Mouse (Mus musculus): ENCODE measurements around the gene Pik3r3. TPM values are rescaled to one million over a fixed set of nuclear protein-coding genes. Genes with fewer than 3 reads are reported as not detected.

The Pik3r3 gene
- polyA plus RNA-seq, 1 experiment = 5.7 TPM

DNA sequence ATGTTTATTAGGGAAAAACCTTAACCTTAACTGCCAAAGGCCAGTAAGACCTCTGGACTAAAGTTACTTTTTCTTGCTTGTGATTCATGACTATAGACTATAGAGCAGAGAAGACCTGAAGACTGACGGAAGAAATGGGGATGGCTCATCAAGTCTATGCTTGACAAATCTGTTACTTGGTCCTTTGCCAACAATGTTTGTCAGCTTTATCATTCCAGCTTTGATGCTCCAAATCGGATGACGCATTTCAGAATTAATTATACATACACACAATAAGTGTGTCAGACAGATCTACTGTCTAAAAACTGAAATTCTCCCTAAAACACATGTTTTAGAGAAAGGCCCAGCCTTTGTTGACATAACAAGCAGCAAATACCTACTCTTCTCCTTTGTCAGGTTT, 107.8 kb downstream of the Pik3r3 start:
- Histone ChIP-seq H3K4me2 (ENCODE audit: low read depth) (no peak overlapping the region), H3K4me3 (no peak overlapping the region), H3K27me3 (ENCODE audit: control insufficient read depth, insufficient read depth, insufficient read length) (no peaks in the 10 kb centered on the region), H3K79me2 (ENCODE audit: control insufficient read depth, insufficient read depth) (no peaks in the 10 kb centered on the region), H3K36me3 (ENCODE audit: control insufficient read depth, insufficient read depth) (peaks cover 43% of the 10 kb centered on the region), H3ac (ENCODE audit: control insufficient read depth, insufficient read length) (no peak overlapping the region)
- TF ChIP-seq POLR2AphosphoS2 (IDR thresholded peaks at IDR 0.05; ENCODE audit: insufficient read length, low read depth) = no peak
- TF ChIP-seq POLR2A (IDR thresholded peaks at IDR 0.05; ENCODE audit: insufficient read length, low read depth) = no peak
- TF ChIP-seq CEBPB (IDR thresholded peaks at IDR 0.05; ENCODE audit: insufficient read depth, poor library complexity, severe bottlenecking) = no peak
- no peak for TF ChIP-seq TCF3 (IDR thresholded peaks at IDR 0.05; ENCODE audit: insufficient read length, low read depth)
- TF ChIP-seq USF1 (IDR thresholded peaks at IDR 0.05; ENCODE audit: low read depth) = no peak
- no peak for TF ChIP-seq MAX (IDR thresholded peaks at IDR 0.05; ENCODE audit: low read depth)
- TF ChIP-seq E2F4 (IDR thresholded peaks at IDR 0.05; ENCODE audit: insufficient read depth) = no peak
- no peak for TF ChIP-seq SRF (IDR thresholded peaks at IDR 0.05; ENCODE audit: control insufficient read depth, insufficient read length, low read depth)
- TF ChIP-seq MYOD1 (IDR thresholded peaks at IDR 0.05; ENCODE audit: control insufficient read depth in 1 of 3, insufficient read length in 2 of 3, low read depth in 2 of 3) = no peak
- TF ChIP-seq MYOG (IDR thresholded peaks at IDR 0.05; ENCODE audit: control insufficient read depth in 1 of 3, insufficient read depth in 1 of 3, insufficient read length in 2 of 3, low read depth in 2 of 3) = no peak

DNA sequence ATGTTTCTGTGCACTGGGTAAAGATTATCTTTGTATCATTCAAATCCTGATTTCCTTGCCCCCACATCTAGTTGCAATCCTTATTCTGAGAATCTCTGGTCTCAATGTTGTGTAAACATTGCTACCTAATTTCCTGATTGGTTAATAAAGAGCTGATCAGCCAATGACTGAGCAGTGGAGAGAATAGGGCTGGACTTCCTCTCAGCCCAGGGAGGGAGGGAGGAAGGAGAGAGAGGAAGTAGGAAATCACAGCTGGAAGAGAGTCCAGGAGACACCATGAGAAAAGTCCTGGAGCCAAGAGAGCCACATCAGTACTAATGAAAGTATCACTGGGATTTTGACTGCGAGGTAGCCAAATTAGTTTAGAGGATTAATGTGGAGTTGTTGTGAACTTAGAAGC, 114.9 kb downstream of the Pik3r3 start:
- H3K36me3 ChIP-seq (ENCODE audit: control insufficient read depth, insufficient read depth) = no peaks in the 10 kb centered on the region
- no peak overlapping the region for H3K4me3 ChIP-seq
- H3ac ChIP-seq (ENCODE audit: control insufficient read depth, insufficient read length) = no peak overlapping the region
- H3K27me3 ChIP-seq (ENCODE audit: control insufficient read depth, insufficient read depth, insufficient read length) = no peaks in the 10 kb centered on the region
- no peaks in the 10 kb centered on the region for H3K79me2 ChIP-seq (ENCODE audit: control insufficient read depth, insufficient read depth)
- H3K4me2 ChIP-seq (ENCODE audit: low read depth) = no peak overlapping the region
- TF ChIP-seq MYOG (IDR thresholded peaks at IDR 0.05; ENCODE audit: control insufficient read depth in 1 of 3, insufficient read depth in 1 of 3, insufficient read length in 2 of 3, low read depth in 2 of 3) (no peak), MAX (IDR thresholded peaks at IDR 0.05; ENCODE audit: low read depth) (no peak), SRF (IDR thresholded peaks at IDR 0.05; ENCODE audit: control insufficient read depth, insufficient read length, low read depth) (no peak)

DNA sequence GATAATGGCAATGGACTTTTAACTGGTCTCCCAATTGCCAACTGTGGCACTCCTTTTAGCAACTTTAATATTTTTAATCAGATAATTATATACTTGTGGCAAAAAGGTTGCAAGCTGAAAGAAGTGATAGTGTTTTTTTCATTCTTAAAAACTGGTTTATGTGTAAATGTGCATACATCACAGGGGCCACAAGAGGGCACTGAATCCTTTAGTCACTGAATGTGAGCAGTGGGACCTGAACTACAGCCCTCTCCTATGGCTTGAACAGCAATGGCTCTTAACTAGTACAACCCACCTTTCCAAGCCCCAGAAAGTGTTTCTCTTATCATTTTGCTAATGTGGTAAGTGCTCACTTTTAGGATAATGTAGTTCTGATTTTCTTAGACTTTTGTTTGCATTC, 120.7 kb downstream of the Pik3r3 start:
- no peak overlapping the region for H3K4me3 ChIP-seq
- no peak overlapping the region for H3ac ChIP-seq (ENCODE audit: control insufficient read depth, insufficient read length)
- H3K27me3 ChIP-seq (ENCODE audit: control insufficient read depth, insufficient read depth, insufficient read length) = no peaks in the 10 kb centered on the region
- H3K79me2 ChIP-seq (ENCODE audit: control insufficient read depth, insufficient read depth) = peaks cover 4% of the 10 kb centered on the region
- H3K4me2 ChIP-seq (ENCODE audit: low read depth) = no peak overlapping the region
- no peak for TF ChIP-seq POLR2AphosphoS2 (IDR thresholded peaks at IDR 0.05; ENCODE audit: insufficient read length, low read depth)
- TF ChIP-seq TCF3 (IDR thresholded peaks at IDR 0.05; ENCODE audit: insufficient read length, low read depth) = no peak
- no peak for TF ChIP-seq REST (IDR thresholded peaks at IDR 0.05; ENCODE audit: insufficient read depth, insufficient read length)
- no peak for TF ChIP-seq SRF (IDR thresholded peaks at IDR 0.05; ENCODE audit: control insufficient read depth, insufficient read length, low read depth)
- no peak for TF ChIP-seq MYOG (IDR thresholded peaks at IDR 0.05; ENCODE audit: control insufficient read depth in 1 of 3, insufficient read depth in 1 of 3, insufficient read length in 2 of 3, low read depth in 2 of 3)
- TF ChIP-seq USF1 (IDR thresholded peaks at IDR 0.05; ENCODE audit: low read depth) = no peak
- H3K36me3 ChIP-seq (ENCODE audit: control insufficient read depth, insufficient read depth) = no peaks in the 10 kb centered on the region

DNA sequence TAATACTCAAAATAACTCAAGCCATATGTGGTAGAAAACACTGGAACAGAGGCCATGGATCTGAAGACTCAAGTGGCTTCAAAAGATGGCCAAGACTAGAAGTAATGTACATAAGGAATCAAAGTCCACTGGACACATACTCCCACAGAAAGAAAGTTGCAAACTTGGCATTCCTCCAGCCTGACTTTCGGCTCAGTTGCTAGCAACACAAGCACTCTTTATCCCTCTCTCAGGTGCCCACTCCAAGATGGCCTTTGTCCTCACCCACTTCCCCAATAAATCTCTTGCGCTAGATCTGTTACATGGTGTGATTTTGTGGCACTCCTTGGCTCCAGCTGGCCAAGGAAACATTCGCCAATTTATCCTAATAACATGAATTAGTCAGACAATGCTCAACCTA, 131.1 kb downstream of the Pik3r3 start:
- H3K4me2 ChIP-seq (ENCODE audit: low read depth) = no peak overlapping the region
- TF ChIP-seq MYOG (IDR thresholded peaks at IDR 0.05; ENCODE audit: control insufficient read depth in 1 of 3, insufficient read depth in 1 of 3, insufficient read length in 2 of 3, low read depth in 2 of 3) (no peak), POLR2A (IDR thresholded peaks at IDR 0.05; ENCODE audit: insufficient read length, low read depth) (no peak), MYOD1 (IDR thresholded peaks at IDR 0.05; ENCODE audit: control insufficient read depth in 1 of 3, insufficient read length in 2 of 3, low read depth in 2 of 3) (no peak), SRF (IDR thresholded peaks at IDR 0.05; ENCODE audit: control insufficient read depth, insufficient read length, low read depth) (no peak), CEBPB (IDR thresholded peaks at IDR 0.05; ENCODE audit: insufficient read depth, poor library complexity, severe bottlenecking) (no peak), USF1 (IDR thresholded peaks at IDR 0.05; ENCODE audit: low read depth) (no peak), REST (IDR thresholded peaks at IDR 0.05; ENCODE audit: insufficient read depth, insufficient read length) (no peak), TCF12 (IDR thresholded peaks at IDR 0.05; ENCODE audit: insufficient read depth, poor library complexity, severe bottlenecking) (no peak), MAX (IDR thresholded peaks at IDR 0.05; ENCODE audit: low read depth) (no peak), POLR2AphosphoS2 (IDR thresholded peaks at IDR 0.05; ENCODE audit: insufficient read length, low read depth) (no peak), TCF3 (IDR thresholded peaks at IDR 0.05; ENCODE audit: insufficient read length, low read depth) (no peak)
- peaks cover 13% of the 10 kb centered on the region for H3K36me3 ChIP-seq (ENCODE audit: control insufficient read depth, insufficient read depth)
- H3K27me3 ChIP-seq (ENCODE audit: control insufficient read depth, insufficient read depth, insufficient read length) = no peaks in the 10 kb centered on the region
- no peaks in the 10 kb centered on the region for H3K79me2 ChIP-seq (ENCODE audit: control insufficient read depth, insufficient read depth)
- no peak overlapping the region for H3ac ChIP-seq (ENCODE audit: control insufficient read depth, insufficient read length)
- H3K4me3 ChIP-seq = no peak overlapping the region

Other genes with a start within 250 kb of the Pik3r3 start
- gene Faah, start 203.7 kb upstream of the Pik3r3 start, polyA plus RNA-seq (2012; fragmentation: generic; extraction: Trizol) = 0.08 TPM
- 23.7 TPM for gene Nsun4, start 167.7 kb upstream of the Pik3r3 start, polyA plus RNA-seq (2012; fragmentation: generic; extraction: Trizol)
- 835 TPM for gene Uqcrh, start 146.5 kb upstream of the Pik3r3 start, polyA plus RNA-seq (2012; fragmentation: generic; extraction: Trizol)
- gene Lrrc41, start 146.3 kb upstream of the Pik3r3 start, polyA plus RNA-seq (2012; fragmentation: generic; extraction: Trizol) = 36.1 TPM
- 2.2 TPM for gene Rad54l, start 97.9 kb upstream of the Pik3r3 start, polyA plus RNA-seq (2012; fragmentation: generic; extraction: Trizol)
- 75.9 TPM for gene Pomgnt1, start 97.8 kb upstream of the Pik3r3 start, polyA plus RNA-seq (2012; fragmentation: generic; extraction: Trizol)
- 1.5 TPM for gene Lurap1, start 70.3 kb upstream of the Pik3r3 start, polyA plus RNA-seq (2012; fragmentation: generic; extraction: Trizol)
- gene Tspan1, start 54.0 kb upstream of the Pik3r3 start, polyA plus RNA-seq (2012; fragmentation: generic; extraction: Trizol) = 0.16 TPM
- not detected for gene 1700042G07Rik, start 48.2 kb upstream of the Pik3r3 start, polyA plus RNA-seq (2012; fragmentation: generic; extraction: Trizol)
- gene Gm49337, start 48.2 kb upstream of the Pik3r3 start, polyA plus RNA-seq (2012; fragmentation: generic; extraction: Trizol) = not detected
- gene Mast2, start 242.6 kb downstream of the Pik3r3 start, polyA plus RNA-seq (2012; fragmentation: generic; extraction: Trizol) = 48.9 TPM